10 mouse cellular contexts compared by ENCODE assay signal in the genomic region with DNA sequence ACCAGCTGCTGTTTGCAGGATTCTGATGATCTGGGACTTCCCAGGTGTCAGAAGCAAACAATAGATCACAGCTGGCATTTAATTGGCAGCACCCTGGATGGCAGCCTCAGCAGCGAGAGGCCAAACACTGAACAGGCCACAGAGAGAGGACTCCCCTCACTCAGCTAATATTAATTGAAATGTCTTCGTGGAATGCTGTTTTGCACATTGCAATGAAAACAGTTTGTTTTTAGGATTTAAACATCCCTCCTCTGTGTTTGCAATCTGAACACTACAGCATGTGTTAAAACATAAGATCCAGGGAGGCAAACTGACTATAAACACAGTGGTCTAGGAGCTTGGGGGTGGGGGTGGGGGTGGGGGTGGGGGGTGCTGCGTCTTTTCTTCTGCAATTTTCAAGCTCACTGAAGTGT.
DNase-seq lines count a peak whose midpoint lies in the region; ATAC-seq lines count a peak whose summit lies in the region.
"Had no signal": no experiment of that assay in that cellular context is flagged by ENCODE, and none has a peak within 500 bp of the region (broad histone marks: within the 10 kb centered on the region; RNA-seq: fewer than 3 reads in every experiment).

No protein-coding gene starts in this region.

- intact Hi-C loops in left cerebral cortex, postnatal 14 days (cut with DNase I), result no loop called here

- H3K4me3 ChIP-seq in lung, embryonic 16.5 days (ENCODE audit: low read length), result no peak overlapping the region
- no peak overlapping the region for H3K4me3 ChIP-seq in hindbrain, embryonic 13.5 days
- no peak overlapping the region for H3K4me3 ChIP-seq in midbrain, embryonic 13.5 days (replicated peaks)
- no peak overlapping the region for H3K4me3 ChIP-seq in stomach, embryonic 15.5 days (replicated peaks)
- H3K4me3 ChIP-seq: limb, embryonic 13.5 days had no signal

- H3K9me3 ChIP-seq in lung, embryonic 16.5 days (ENCODE audit: control insufficient read depth, low read length), result no peaks in the 10 kb centered on the region
- H3K9me3 ChIP-seq in hindbrain, embryonic 13.5 days, result no peaks in the 10 kb centered on the region
- H3K9me3 ChIP-seq in midbrain, embryonic 13.5 days, result no peaks in the 10 kb centered on the region
- H3K9me3 ChIP-seq in stomach, embryonic 15.5 days, result no peaks in the 10 kb centered on the region
- H3K9me3 ChIP-seq: limb, embryonic 13.5 days had no signal

- H3K27ac ChIP-seq in lung, embryonic 16.5 days (ENCODE audit: low read length), result no peak overlapping the region
- peak overlapping the region; percentile 40; the same call in 1 of the 2 replicates for H3K27ac ChIP-seq in hindbrain, embryonic 13.5 days
- H3K27ac ChIP-seq in midbrain, embryonic 13.5 days, result 0 out of 2 replicates have a peak overlapping the region, but pooled peaks have one; percentile 39
- no peak overlapping the region for H3K27ac ChIP-seq in stomach, embryonic 15.5 days
- H3K27ac ChIP-seq: limb, embryonic 13.5 days had no signal

- ATAC-seq in lung, embryonic 16.5 days (ENCODE audit: low read depth), result peak; percentile 38
- ATAC-seq in hindbrain, embryonic 13.5 days (ENCODE audit: low FRiP score), result no peak
- peak; percentile 46; the same call in 1 of the 2 replicates for ATAC-seq in midbrain, embryonic 13.5 days
- ATAC-seq in stomach, embryonic 15.5 days (ENCODE audit: insufficient read depth, low FRiP score, low read depth), result 0 out of 2 replicates have a peak, but pooled peaks have one; percentile 10
- ATAC-seq: liver, postnatal 0 days had no signal

- 22% methylated on average over 3 of the region's 3 CpGs for WGBS in lung, embryonic 16.5 days
- 4% methylated on average over 3 of the region's 3 CpGs for WGBS in hindbrain, embryonic 13.5 days
- WGBS in midbrain, embryonic 13.5 days, result 6% methylated on average over 3 of the region's 3 CpGs
- WGBS in stomach, embryonic 15.5 days, result 14% methylated on average over 3 of the region's 3 CpGs

- no peak overlapping the region for H3K4me2 ChIP-seq in lung, embryonic 16.5 days (ENCODE audit: low read depth, low read length)
- peak overlapping the region; percentile 32; the same call in 1 of the 2 replicates for H3K4me2 ChIP-seq in hindbrain, embryonic 13.5 days
- H3K4me2 ChIP-seq in midbrain, embryonic 13.5 days (replicated peaks), result peak overlapping the region; percentile 32
- H3K4me2 ChIP-seq in stomach, embryonic 15.5 days, result no peak overlapping the region
- H3K4me2 ChIP-seq: limb, embryonic 13.5 days had no signal

- H3K9ac ChIP-seq in lung, embryonic 16.5 days (ENCODE audit: low read length), result no peak overlapping the region
- no peak overlapping the region for H3K9ac ChIP-seq in hindbrain, embryonic 13.5 days
- no peak overlapping the region for H3K9ac ChIP-seq in midbrain, embryonic 13.5 days (replicated peaks)
- H3K9ac ChIP-seq in stomach, embryonic 15.5 days, result no peak overlapping the region
- H3K9ac ChIP-seq: limb, embryonic 13.5 days; liver, postnatal 0 days had no signal

- H3K4me1 ChIP-seq in lung, embryonic 16.5 days (replicated peaks; ENCODE audit: control insufficient read depth, insufficient read depth, low read length), result peaks cover 3% of the 10 kb centered on the region; the same call in 1 of the 2 replicates
- peaks cover 25% of the 10 kb centered on the region for H3K4me1 ChIP-seq in hindbrain, embryonic 13.5 days (replicated peaks)
- H3K4me1 ChIP-seq in midbrain, embryonic 13.5 days (replicated peaks), result peaks cover 25% of the 10 kb centered on the region
- H3K4me1 ChIP-seq in stomach, embryonic 15.5 days, result 0 out of 2 replicates have a peak, but pooled peaks cover 5% of the 10 kb centered on the region

- H3K36me3 ChIP-seq in lung, embryonic 16.5 days (ENCODE audit: control insufficient read depth, insufficient read depth, low read length), result no peaks in the 10 kb centered on the region
- no peaks in the 10 kb centered on the region for H3K36me3 ChIP-seq in hindbrain, embryonic 13.5 days
- no peaks in the 10 kb centered on the region for H3K36me3 ChIP-seq in midbrain, embryonic 13.5 days
- H3K36me3 ChIP-seq in stomach, embryonic 15.5 days, result no peaks in the 10 kb centered on the region
- H3K36me3 ChIP-seq: limb, embryonic 13.5 days had no signal

- DNase-seq in lung, adult 18-20 months, result no peak
- DNase-seq in left cerebral cortex, postnatal 14 days (ENCODE audit: low spot score in 2 of 2), result no peak
- no peak for DNase-seq in adrenal gland, postnatal 14 days
- DNase-seq: kidney, postnatal 14 days; liver, postnatal 0 days had no signal

- 0 out of 2 replicates have a peak, but pooled peaks cover 2% of the 10 kb centered on the region for H3K27me3 ChIP-seq in lung, embryonic 16.5 days (ENCODE audit: control insufficient read depth, insufficient read depth, low read depth, low read length)
- H3K27me3 ChIP-seq in hindbrain, embryonic 13.5 days, result no peaks in the 10 kb centered on the region
- peaks cover 7% of the 10 kb centered on the region; the same call in 1 of the 2 replicates for H3K27me3 ChIP-seq in midbrain, embryonic 13.5 days
- no peaks in the 10 kb centered on the region for H3K27me3 ChIP-seq in stomach, embryonic 15.5 days (replicated peaks)

Comparison
In these comparisons a context has a peak if more than half of its experiments do, and no peak if none do; other contexts are left out.
1. H3K27ac ChIP-seq: peak in hindbrain, embryonic 13.5 days (single experiment) and midbrain, embryonic 13.5 days (single experiment); none in lung, embryonic 16.5 days (single experiment) and stomach, embryonic 15.5 days (single experiment).
2. H3K4me2 ChIP-seq: peak in hindbrain, embryonic 13.5 days (single experiment) and midbrain, embryonic 13.5 days (single experiment); none in lung, embryonic 16.5 days (single experiment) and stomach, embryonic 15.5 days (single experiment).